Mouse (Mus musculus) erythroblast, embryonic 14.5 days (primary cell): ENCODE data around the gene Rps6kl1. TPM values are rescaled to one million over a fixed set of nuclear protein-coding genes. Genes with fewer than 3 reads are reported as not detected.
A peak's percentile ranks its signal among the peaks of the same experiment; 100 is the strongest.

Experiments used
- H3K27me3 ChIP-seq: 2 replicates; pipeline ENCODE4 v1.6.1; 2012; ENCODE audit warnings: inconsistent platforms; ENCODE audit not compliant: control insufficient read depth
- H3K36me3 ChIP-seq: 2 replicates; pipeline ENCODE4 v1.6.1; 2012; ENCODE audit warnings: mild to moderate bottlenecking, inconsistent platforms; ENCODE audit not compliant: control insufficient read depth
- H3K4me1 ChIP-seq: 2 replicates; pipeline ENCODE4 v1.6.1; 2012; ENCODE audit warnings: inconsistent platforms; ENCODE audit not compliant: control insufficient read depth
- H3K4me3 ChIP-seq: replicated peaks from 2 replicates; pipeline ENCODE3; 2012; ENCODE audit warnings: moderate library complexity, mild to moderate bottlenecking, inconsistent platforms
- H3K9me3 ChIP-seq: 2 replicates; pipeline ENCODE4 v1.6.1; 2012; ENCODE audit warnings: low read length, inconsistent platforms, mixed read lengths; ENCODE audit not compliant: control insufficient read depth
- GATA1 ChIP-seq: IDR thresholded peaks from 2 replicates; pipeline ENCODE4 v1.6.1; 2012; ENCODE audit warnings: low read length, inconsistent platforms, mixed read lengths
- TAL1 ChIP-seq: IDR thresholded peaks from 3 replicates; pipeline ENCODE4 v1.6.1; 2012; ENCODE audit warnings: low read length, inconsistent platforms, mixed read lengths
- polyA plus RNA-seq: library from polyadenylated mRNA; stranded (reverse); fragments of >175 nt; gene quantifications from 2 replicates; pipeline ENCODE4 v1.2.3, GENCODE M21; 2012

Rps6kl1 gene
- polyA plus RNA-seq, 1 experiment = 0.06 TPM

DNA sequence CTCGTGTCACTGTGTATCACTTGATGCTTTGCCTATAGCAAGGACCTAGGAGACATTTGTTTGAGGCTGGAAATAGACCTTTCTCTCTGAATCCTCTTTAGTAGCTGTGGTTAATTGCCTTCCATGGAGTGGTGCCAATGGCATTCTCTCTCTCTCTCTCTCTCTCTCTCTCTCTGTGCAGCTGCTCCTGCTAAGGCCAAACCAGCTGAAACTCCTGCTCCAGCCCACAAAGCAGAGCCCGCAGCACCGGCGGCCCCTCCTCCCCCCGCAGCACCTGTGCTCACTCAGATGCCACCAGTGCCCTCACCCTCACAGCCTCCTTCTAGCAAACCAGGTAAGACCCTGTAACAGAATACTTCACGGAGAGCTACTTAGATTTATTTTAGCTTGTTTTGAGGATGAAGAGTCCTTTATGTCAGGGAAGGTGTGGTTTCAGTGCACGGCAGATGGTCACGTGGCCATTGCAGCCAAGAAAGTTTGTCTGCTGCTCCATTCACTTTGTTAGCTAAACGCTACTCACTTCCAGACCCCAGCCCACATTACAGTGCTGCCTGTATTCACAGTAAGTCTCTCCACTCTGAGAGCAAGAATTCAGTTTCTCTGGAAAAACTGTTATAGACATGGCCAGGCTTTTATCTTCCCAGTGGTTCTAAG, 29.1 kb downstream of the Rps6kl1 start:
- H3K36me3 ChIP-seq = peaks cover 100% of the 10 kb centered on the region
- peaks cover under 1% of the 10 kb centered on the region for H3K4me1 ChIP-seq
- TF ChIP-seq GATA1 (no peak), TAL1 (no peak)

DNA sequence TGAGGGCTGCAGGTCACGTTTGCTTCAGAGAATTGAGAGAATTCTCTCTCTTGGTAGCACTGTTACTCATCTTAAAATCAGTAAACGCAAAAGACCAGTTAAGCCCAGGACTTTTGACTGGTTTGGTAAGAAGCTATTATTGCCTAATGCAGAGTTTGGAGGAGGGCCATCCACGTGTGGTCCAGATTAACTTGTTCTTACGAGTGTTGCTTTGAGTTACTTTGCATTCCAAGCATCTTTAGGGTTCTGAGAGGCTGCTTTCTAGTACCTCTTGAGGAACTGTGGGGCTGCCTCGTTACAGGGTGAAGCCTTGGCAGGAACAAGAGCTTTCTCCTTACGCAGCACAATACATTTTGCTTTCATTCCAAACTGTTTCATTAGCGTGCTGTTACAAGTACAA, 35.4 kb downstream of the Rps6kl1 start:
- H3K36me3 ChIP-seq = peaks cover 81% of the 10 kb centered on the region
- H3K9me3 ChIP-seq = no peaks in the 10 kb centered on the region
- no peak for TF ChIP-seq TAL1
- TF ChIP-seq GATA1 = no peak
- H3K4me1 ChIP-seq = peaks cover 42% of the 10 kb centered on the region
- no peak overlapping the region for H3K4me3 ChIP-seq
- no peaks in the 10 kb centered on the region for H3K27me3 ChIP-seq

More for the DNA sequence above, 29.1 kb downstream of the Rps6kl1 start:
- H3K4me3 ChIP-seq = no peak overlapping the region
- H3K27me3 ChIP-seq = no peaks in the 10 kb centered on the region
- H3K9me3 ChIP-seq = no peaks in the 10 kb centered on the region

DNA sequence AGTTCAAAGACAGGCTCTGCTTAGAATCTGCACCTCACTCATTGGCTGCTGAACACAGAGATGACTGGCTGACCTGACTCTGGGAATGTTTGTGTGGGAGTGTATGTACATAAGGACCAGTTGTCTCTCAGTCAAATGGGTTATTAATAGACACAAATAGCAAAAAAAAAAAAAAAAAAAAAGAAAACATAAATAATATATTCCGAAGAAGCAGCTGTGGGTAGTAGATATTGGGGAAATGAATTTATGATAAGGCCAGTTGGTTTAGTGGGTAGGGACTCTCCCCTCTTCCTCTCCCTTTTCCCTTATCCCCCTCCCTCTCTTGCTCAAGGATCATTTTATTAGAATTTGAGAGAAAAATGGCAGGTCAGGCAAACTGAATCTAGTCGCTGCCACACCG, 37.1 kb downstream of the Rps6kl1 start:
- peaks cover 56% of the 10 kb centered on the region for H3K4me1 ChIP-seq
- no peak overlapping the region for H3K4me3 ChIP-seq
- H3K9me3 ChIP-seq = no peaks in the 10 kb centered on the region
- no peak for TF ChIP-seq GATA1
- no peak for TF ChIP-seq TAL1
- no peaks in the 10 kb centered on the region for H3K27me3 ChIP-seq
- peaks cover 63% of the 10 kb centered on the region for H3K36me3 ChIP-seq

DNA sequence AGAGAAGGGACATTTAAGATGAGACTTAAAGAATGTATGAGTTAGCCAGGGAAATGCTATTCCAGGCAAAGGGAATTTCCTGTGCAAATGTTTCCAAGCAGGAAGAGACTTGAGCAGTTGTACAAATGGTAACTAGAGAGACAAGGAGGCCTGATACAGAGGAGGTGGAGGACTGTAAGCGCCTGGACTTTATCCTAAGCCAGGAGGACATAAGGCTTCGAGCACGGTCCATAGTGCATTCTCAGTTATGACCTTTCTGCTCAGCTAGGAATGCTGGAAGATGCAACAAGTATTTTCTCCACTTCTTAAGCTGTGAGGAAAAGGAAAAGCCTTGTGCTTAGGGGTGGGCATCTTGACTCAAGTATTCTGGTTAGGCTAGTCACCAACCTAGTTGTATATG, 37.7 kb downstream of the Rps6kl1 start:
- no peaks in the 10 kb centered on the region for H3K27me3 ChIP-seq
- H3K4me3 ChIP-seq = peak overlapping the region; percentile 92
- peaks cover 57% of the 10 kb centered on the region for H3K36me3 ChIP-seq
- H3K4me1 ChIP-seq = peaks cover 57% of the 10 kb centered on the region
- H3K9me3 ChIP-seq = no peaks in the 10 kb centered on the region
- TF ChIP-seq TAL1 (no peak), GATA1 (no peak)

DNA sequence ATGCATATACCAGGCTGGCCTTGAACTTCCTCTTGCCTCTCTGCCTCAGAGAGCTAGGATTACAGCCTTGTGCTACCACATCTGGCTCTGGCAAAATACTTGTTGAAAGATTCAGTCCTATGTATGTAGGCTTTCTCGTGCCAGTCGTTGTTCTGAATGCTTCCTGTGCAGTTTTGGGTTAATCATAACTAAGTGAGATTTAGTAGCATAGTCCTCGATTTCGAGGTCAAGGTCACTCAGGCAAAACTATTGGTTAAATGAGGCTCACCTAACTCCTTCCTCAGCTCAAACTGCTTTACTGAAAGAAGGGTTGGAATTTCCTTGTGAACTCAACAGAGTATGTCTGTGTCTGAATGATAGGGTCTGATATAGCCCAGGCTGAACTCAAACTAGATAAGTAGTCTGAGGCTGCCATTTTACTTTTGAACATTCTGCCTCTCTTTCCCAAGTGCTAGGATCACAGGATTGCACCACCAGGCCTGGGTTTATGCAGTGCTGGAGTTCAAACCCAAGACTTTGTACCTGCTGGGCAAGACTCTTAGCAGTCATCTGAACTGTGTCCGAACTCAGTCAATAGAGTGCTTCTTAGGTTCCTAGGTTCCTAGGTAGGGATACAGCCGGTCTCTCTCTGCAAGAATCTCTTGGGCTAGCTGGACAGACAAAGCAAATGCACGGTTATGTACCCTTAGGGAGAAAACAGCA, 38.4 kb downstream of the Rps6kl1 start:
- peaks cover 51% of the 10 kb centered on the region for H3K36me3 ChIP-seq
- H3K27me3 ChIP-seq = no peaks in the 10 kb centered on the region
- H3K9me3 ChIP-seq = no peaks in the 10 kb centered on the region
- peak overlapping the region; percentile 92 for H3K4me3 ChIP-seq
- TF ChIP-seq GATA1 = no peak
- no peak; the same call in 2 of the 3 replicates for TF ChIP-seq TAL1
- H3K4me1 ChIP-seq = peaks cover 57% of the 10 kb centered on the region

DNA sequence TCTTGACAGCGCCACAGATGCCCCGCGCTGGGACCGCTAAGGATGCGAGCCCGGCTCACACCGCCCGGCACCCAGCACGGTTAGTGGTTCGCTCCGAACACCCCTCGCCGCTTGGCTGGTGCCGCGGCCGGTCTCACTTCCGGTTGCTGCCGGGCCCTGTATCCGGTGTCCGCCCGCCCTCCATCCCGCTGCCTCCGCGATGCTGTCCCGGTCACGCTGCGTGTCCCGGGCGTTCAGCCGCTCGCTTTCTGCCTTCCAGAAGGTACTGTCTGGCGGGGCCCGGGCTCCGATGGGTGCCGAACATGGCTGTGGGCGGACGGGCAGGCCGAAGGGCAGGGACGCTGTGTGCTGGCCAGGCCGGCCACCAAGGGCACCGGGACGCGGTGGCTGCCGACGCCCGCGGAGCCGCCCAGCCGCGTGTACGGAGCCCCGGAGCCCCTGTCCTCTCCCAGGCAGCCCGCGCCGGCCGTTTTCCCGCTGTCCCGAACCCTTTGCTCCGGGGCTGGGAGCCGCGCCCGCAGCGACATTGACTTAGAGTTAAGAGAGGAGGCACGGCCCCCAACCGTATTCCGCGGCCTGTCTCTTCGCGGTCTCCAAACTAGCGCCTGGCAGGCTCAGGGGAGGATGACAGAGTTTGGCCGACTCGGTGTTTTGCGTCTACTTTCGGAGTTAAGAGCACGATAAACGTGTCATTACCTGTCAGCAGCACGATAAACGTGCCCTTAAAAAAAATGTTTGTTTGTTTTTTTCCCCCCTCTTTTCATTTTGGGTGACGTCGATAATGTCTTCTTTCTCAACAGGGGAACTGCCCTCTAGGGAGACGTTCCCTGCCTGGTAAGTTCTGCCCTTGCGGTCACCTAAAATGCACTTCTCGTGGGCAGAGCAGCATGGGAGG, 40.1 kb downstream of the Rps6kl1 start, which contains the start of the genes Prox2 and Dlst:
TSS of gene Prox2 (minus strand) at position 62 of the 895 bp plus-strand sequence.
TSS of gene Dlst (plus strand) at position 136 of the 895 bp plus-strand sequence.
- Histone ChIP-seq H3K4me3 (peak within 1 kb of the TSS; percentile 92), H3K4me1 (peaks cover 60% of the 10 kb centered on the region), H3K9me3 (no peaks in the 10 kb centered on the region), H3K27me3 (no peaks in the 10 kb centered on the region), H3K36me3 (peaks cover 37% of the 10 kb centered on the region)
- TF ChIP-seq TAL1 (no peak), GATA1 (no peak)

DNA sequence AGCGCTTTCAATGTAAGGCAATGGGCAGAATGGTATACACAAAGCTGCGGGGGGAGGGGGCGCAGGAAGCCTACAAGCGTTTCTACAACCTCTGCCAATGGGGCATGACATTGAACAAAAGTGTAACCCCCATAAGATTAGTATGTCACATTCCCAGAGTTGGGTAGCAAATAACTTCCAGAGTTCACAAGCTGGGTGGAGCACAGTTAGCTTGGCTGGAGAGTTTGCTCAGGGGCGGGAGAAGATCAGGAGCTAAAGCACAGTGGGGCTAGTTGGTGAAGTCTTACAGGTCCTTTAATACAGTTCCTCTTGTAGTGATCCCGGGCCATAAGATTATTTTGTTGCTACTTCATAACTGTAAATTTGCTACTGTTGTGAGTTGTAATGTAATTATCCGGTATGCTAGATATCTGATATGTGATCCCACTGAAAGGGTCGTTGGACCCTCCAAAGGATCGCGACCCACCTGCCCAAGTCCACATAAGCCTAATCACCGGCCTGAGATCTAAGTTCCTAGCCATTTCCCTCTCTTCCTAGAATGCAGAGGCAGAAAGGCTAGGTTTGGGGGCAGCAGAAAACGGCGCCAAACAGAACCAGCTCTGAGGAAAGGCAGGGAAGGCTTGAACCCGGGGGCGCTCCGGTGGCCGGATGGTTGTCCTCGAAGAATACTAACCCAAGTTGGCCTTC, 40.9 kb downstream of the Rps6kl1 start:
- Histone ChIP-seq H3K9me3 (no peaks in the 10 kb centered on the region), H3K4me3 (peak overlapping the region; percentile 92), H3K4me1 (peaks cover 56% of the 10 kb centered on the region), H3K27me3 (no peaks in the 10 kb centered on the region), H3K36me3 (peaks cover 32% of the 10 kb centered on the region)
- TF ChIP-seq TAL1 (no peak), GATA1 (no peak; the same call in 1 of the 2 replicates)

DNA sequence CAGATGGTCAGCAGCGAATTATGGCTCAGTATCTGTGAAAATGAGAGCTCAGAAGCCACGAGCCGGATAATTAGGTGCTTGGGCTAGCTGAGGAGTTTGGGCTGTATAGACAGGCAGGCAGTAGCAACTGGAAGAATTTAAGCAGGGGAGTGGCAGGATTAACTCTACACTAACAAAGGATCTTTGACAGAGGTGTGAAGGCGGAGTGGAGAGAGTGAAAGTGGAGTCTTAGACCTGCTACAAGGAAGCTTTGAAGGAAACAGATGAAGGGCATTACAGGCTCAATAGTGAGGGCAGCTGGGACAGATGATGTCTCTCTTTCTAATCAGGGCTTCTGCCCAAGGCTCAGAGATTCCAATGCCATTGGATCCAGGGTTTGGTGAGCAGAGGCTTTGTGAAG, 41.6 kb downstream of the Rps6kl1 start:
- Histone ChIP-seq H3K4me3 (peak overlapping the region; percentile 92), H3K36me3 (peaks cover 25% of the 10 kb centered on the region), H3K4me1 (peaks cover 50% of the 10 kb centered on the region), H3K27me3 (no peaks in the 10 kb centered on the region), H3K9me3 (no peaks in the 10 kb centered on the region)
- no peak for TF ChIP-seq TAL1
